22 mouse cellular contexts compared by ENCODE assay signal in genomic region chr6:103343515-103343914, GRCm38 (mm10).
A peak's percentile ranks its signal among the peaks of the same experiment; 100 is the strongest.
DNase-seq lines count a peak whose midpoint lies in the region; ATAC-seq lines count a peak whose summit lies in the region.
"Had no signal": no experiment of that assay in that cellular context is flagged by ENCODE, and none has a peak within 500 bp of the region (broad histone marks: within the 10 kb centered on the region; RNA-seq: fewer than 3 reads in every experiment).

No protein-coding gene starts in this region.

- no peak for DNase-seq in hindbrain, embryonic 11.5 days (ENCODE audit: low spot score)
- no peak for DNase-seq in neural tube, embryonic 10.5 days (ENCODE audit: extremely low spot score, low spot score)
- peak; percentile 9 for DNase-seq in embryo, embryonic 9.5 days (ENCODE audit: extremely low spot score)
- DNase-seq: adrenal gland, adult 8-10 months; adrenal gland, postnatal 25 days; cerebellum, adult 11-12 months; cerebellum, adult 8-10 months; cerebellum, postnatal 10 days; cerebellum, postnatal 36 days; gastrocnemius, postnatal 10 days; gastrocnemius, postnatal 36 days; heart, adult 11 months had no signal

- no peaks in the 10 kb centered on the region for H3K4me1 ChIP-seq in hindbrain, embryonic 16.5 days (ENCODE audit: control insufficient read depth, insufficient read depth, low read depth, low read length)
- no peaks in the 10 kb centered on the region for H3K4me1 ChIP-seq in hindbrain, embryonic 11.5 days (replicated peaks; ENCODE audit: control insufficient read depth, insufficient read depth, low read length)
- no peaks in the 10 kb centered on the region for H3K4me1 ChIP-seq in neural tube, embryonic 15.5 days

- WGBS in hindbrain, embryonic 16.5 days, result 52% methylated on average over 5 of the region's 5 CpGs
- 57% methylated on average over 5 of the region's 5 CpGs for WGBS in hindbrain, embryonic 11.5 days
- WGBS in neural tube, embryonic 15.5 days, result 60% methylated on average over 5 of the region's 5 CpGs

- ATAC-seq in hindbrain, embryonic 16.5 days, result peak; percentile 68; the same call in 1 of the 2 replicates
- ATAC-seq in hindbrain, embryonic 11.5 days (ENCODE audit: low FRiP score), result no peak
- no peak for ATAC-seq in neural tube, embryonic 15.5 days (ENCODE audit: low FRiP score)
- no peak for ATAC-seq in granulocyte monocyte progenitor cell, adult 5-6 weeks (replicated peaks; ENCODE audit: poor library complexity, severe bottlenecking)
- ATAC-seq: activated CD4-positive, CD25-positive, alpha-beta regulatory T cell, adult 4 months; CD4-positive, CD25-positive, alpha-beta regulatory T cell, adult 4 months; forebrain, embryonic 13.5 days; forebrain, embryonic 16.5 days; intestine, postnatal 0 days had no signal

- H3K4me3 ChIP-seq in hindbrain, embryonic 16.5 days (ENCODE audit: low read length), result no peak overlapping the region
- no peak overlapping the region for H3K4me3 ChIP-seq in hindbrain, embryonic 11.5 days (ENCODE audit: low read depth, low read length)
- H3K4me3 ChIP-seq in neural tube, embryonic 15.5 days (replicated peaks), result no peak overlapping the region
- H3K4me3 ChIP-seq: forebrain, embryonic 10.5 days; forebrain, embryonic 13.5 days had no signal

- no peaks in the 10 kb centered on the region for H3K27me3 ChIP-seq in hindbrain, embryonic 16.5 days (replicated peaks; ENCODE audit: control insufficient read depth, insufficient read depth, low read length)
- no peaks in the 10 kb centered on the region for H3K27me3 ChIP-seq in hindbrain, embryonic 11.5 days (ENCODE audit: control insufficient read depth, insufficient read depth, low read length)
- no peaks in the 10 kb centered on the region for H3K27me3 ChIP-seq in neural tube, embryonic 15.5 days (replicated peaks)
- H3K27me3 ChIP-seq: forebrain, embryonic 13.5 days had no signal

- no peak overlapping the region for H3K27ac ChIP-seq in hindbrain, embryonic 16.5 days (ENCODE audit: low read depth, low read length)
- no peak overlapping the region for H3K27ac ChIP-seq in hindbrain, embryonic 11.5 days (ENCODE audit: low read depth, low read length)
- H3K27ac ChIP-seq in neural tube, embryonic 15.5 days (replicated peaks), result peak overlapping the region; percentile 20; the same call in 1 of the 2 replicates
- H3K27ac ChIP-seq: forebrain, embryonic 10.5 days; forebrain, embryonic 13.5 days had no signal

- no peak overlapping the region for H3K4me2 ChIP-seq in hindbrain, embryonic 16.5 days (ENCODE audit: low read length)
- H3K4me2 ChIP-seq in hindbrain, embryonic 11.5 days (replicated peaks; ENCODE audit: low read depth, low read length), result no peak overlapping the region
- no peak overlapping the region for H3K4me2 ChIP-seq in neural tube, embryonic 15.5 days
- H3K4me2 ChIP-seq: forebrain, embryonic 13.5 days; heart, embryonic 11.5 days had no signal

- no peaks in the 10 kb centered on the region for H3K36me3 ChIP-seq in hindbrain, embryonic 16.5 days (ENCODE audit: control insufficient read depth, insufficient read depth, low read length)
- no peaks in the 10 kb centered on the region for H3K36me3 ChIP-seq in hindbrain, embryonic 11.5 days (ENCODE audit: control insufficient read depth, insufficient read depth, low read length)
- H3K36me3 ChIP-seq in neural tube, embryonic 15.5 days, result no peaks in the 10 kb centered on the region
- H3K36me3 ChIP-seq: forebrain, embryonic 10.5 days had no signal

- no peak overlapping the region for H3K9ac ChIP-seq in hindbrain, embryonic 16.5 days (ENCODE audit: low read depth, low read length)
- no peak overlapping the region for H3K9ac ChIP-seq in hindbrain, embryonic 11.5 days (ENCODE audit: low read depth, low read length)
- H3K9ac ChIP-seq in neural tube, embryonic 15.5 days (replicated peaks), result no peak overlapping the region
- H3K9ac ChIP-seq: forebrain, embryonic 13.5 days had no signal

- H3K9me3 ChIP-seq in hindbrain, embryonic 16.5 days (ENCODE audit: control insufficient read depth, low read length), result no peaks in the 10 kb centered on the region
- no peaks in the 10 kb centered on the region for H3K9me3 ChIP-seq in hindbrain, embryonic 11.5 days (ENCODE audit: control insufficient read depth, low read length)
- no peaks in the 10 kb centered on the region for H3K9me3 ChIP-seq in neural tube, embryonic 15.5 days (replicated peaks)
- H3K9me3 ChIP-seq: forebrain, embryonic 10.5 days; forebrain, embryonic 13.5 days had no signal
